Mouse (Mus musculus) thymus, adult 2 months (tissue): ENCODE data around the gene Hax1.

Source experiments
- CTCF ChIP-seq: fragments of 200-500 bp; IDR thresholded peaks from 2 replicates; pipeline ENCODE4 v1.5.1; 2012; ENCODE audit warnings: mild to moderate bottlenecking, control low read depth, low read length, moderate library complexity, borderline replicate concordance; ENCODE audit not compliant: control insufficient read depth, poor library complexity, insufficient read depth; ENCODE audit errors: extremely low read depth
- POLR2A ChIP-seq: fragments of 200-500 bp; IDR thresholded peaks from 2 replicates; pipeline ENCODE4 v1.6.1; 2012; ENCODE audit warnings: mild to moderate bottlenecking, low read length, control low read depth, moderate library complexity; ENCODE audit not compliant: control insufficient read depth, poor library complexity, insufficient read depth; ENCODE audit errors: extremely low read depth

DNA sequence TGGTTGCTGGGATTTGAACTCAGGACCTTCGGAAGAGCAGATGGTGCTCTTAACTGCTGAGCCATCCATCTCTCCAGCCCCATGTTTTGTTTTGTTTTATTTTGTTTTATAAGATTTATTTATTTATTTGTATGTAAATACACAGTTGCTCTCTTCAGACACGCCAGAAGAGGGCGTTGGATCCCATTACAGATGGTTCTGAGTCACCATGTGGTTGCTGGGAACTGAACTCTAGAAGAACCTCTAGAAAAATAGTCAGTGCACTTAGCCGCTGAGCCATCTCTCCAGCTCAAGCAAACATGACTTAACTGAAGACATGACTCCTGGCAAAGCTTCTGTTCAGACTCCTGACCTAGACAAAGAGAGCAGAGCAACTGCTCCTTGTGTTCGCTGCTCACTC lies 16.2 kb downstream of the Hax1 start:
- TF ChIP-seq POLR2A: no peak
- TF ChIP-seq CTCF: no peak
